Mouse (Mus musculus) G1E (cell line): Measurements from ENCODE around the gene Arid3c. TPM values are rescaled to one million over a fixed set of nuclear protein-coding genes. Genes with fewer than 3 reads are reported as not detected.
"Not testable (repeated sequence)": the region's sequence is repeated elsewhere in the genome, so short reads cannot be mapped to it uniquely, and the experiment has no call there.

Source experiments
- ATAC-seq: 2 replicates; pipeline ENCODE4 v1.8.0; 2016; ENCODE audit warnings: mild to moderate bottlenecking; ENCODE audit not compliant: insufficient number of reproducible peaks, poor library complexity, low FRiP score, severe bottlenecking; ENCODE audit errors: extremely low read depth
- DNase-seq: peaks from one replicate; pipeline ENCODE4 v3.0.0; 2012; ENCODE audit warnings: low spot score
- H3K27me3 ChIP-seq: 2 replicates; pipeline ENCODE4 v1.6.1; 2012; ENCODE audit warnings: mild to moderate bottlenecking, low read length, inconsistent platforms; ENCODE audit not compliant: insufficient read depth
- H3K36me3 ChIP-seq: replicated peaks from 2 replicates; pipeline ENCODE3; 2012; ENCODE audit warnings: mild to moderate bottlenecking, inconsistent platforms
- H3K4me1 ChIP-seq: 2 replicates; pipeline ENCODE4 v1.6.1; 2012; ENCODE audit warnings: low read depth, low read length, inconsistent platforms, mixed read lengths; ENCODE audit not compliant: insufficient read depth
- H3K4me3 ChIP-seq: 2 replicates; pipeline ENCODE4 v1.5.1; 2012; ENCODE audit warnings: low read depth, mild to moderate bottlenecking, inconsistent platforms, low read length, moderate library complexity, mixed read lengths
- H3K9me3 ChIP-seq: replicated peaks from 2 replicates; pipeline ENCODE4 v1.6.1; 2012; ENCODE audit warnings: inconsistent platforms
- polyA plus RNA-seq: library from polyadenylated mRNA; stranded (reverse); fragments of >175 nt; gene quantifications from 2 replicates; pipeline ENCODE4 v1.2.3, GENCODE M21; 2012
- total RNA-seq, 2 experiments: library from RNA; stranded (forward) in 1 of 2; stranded (reverse) in 1 of 2; fragments of 200-1000 nt in 1 of 2; fragments of >200 nt in 1 of 2; fragmentation: Nextera tagmentation in 1 of 2; gene quantifications; 2 replicates each; pipeline ENCODE4 v1.2.3; 2014 to 2017

Gene Arid3c
- total and polyA plus RNA-seq, 3 experiments = not detected

GRCm38 (mm10) chr4:41695800-41696199, 35.1 kb downstream of the Arid3c start:
- H3K36me3 ChIP-seq, DNase-seq, H3K4me1 ChIP-seq, H3K9me3 ChIP-seq, H3K27me3 ChIP-seq, ATAC-seq, H3K4me3 ChIP-seq: not testable (repeated sequence)

GRCm38 (mm10) chr4:41693511-41693910, 37.4 kb downstream of the Arid3c start:
- ATAC-seq, H3K27me3 ChIP-seq, H3K36me3 ChIP-seq, H3K4me3 ChIP-seq, DNase-seq, H3K4me1 ChIP-seq, H3K9me3 ChIP-seq: not testable (repeated sequence)

DNA sequence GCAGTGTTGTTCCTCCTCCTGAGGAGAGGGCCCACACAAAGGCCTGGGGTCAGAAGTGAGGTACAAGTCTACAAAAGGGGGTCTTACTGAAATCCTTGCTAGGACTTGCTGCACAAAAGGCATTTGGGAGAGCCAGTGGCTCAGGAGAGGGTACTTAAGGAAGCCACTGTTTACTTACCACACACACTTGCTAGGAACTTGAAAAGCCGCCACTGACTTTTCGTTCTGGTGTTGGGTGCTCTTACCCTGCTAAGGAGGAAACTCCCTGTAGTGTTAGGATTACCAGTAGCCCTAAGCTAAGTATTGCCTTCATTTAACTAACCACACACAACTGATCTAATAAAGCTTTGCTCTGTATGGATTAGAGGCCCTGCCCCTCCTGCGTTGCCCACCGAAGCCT, 40.9 kb downstream of the Arid3c start:
- not testable (repeated sequence) for H3K4me3 ChIP-seq, H3K4me1 ChIP-seq, H3K27me3 ChIP-seq, H3K36me3 ChIP-seq, H3K9me3 ChIP-seq, ATAC-seq, DNase-seq

GRCm38 (mm10) chr4:41688562-41688961, 42.4 kb downstream of the Arid3c start:
- H3K36me3 ChIP-seq, H3K27me3 ChIP-seq, H3K4me3 ChIP-seq, DNase-seq, H3K9me3 ChIP-seq, H3K4me1 ChIP-seq, ATAC-seq: not testable (repeated sequence)

DNA sequence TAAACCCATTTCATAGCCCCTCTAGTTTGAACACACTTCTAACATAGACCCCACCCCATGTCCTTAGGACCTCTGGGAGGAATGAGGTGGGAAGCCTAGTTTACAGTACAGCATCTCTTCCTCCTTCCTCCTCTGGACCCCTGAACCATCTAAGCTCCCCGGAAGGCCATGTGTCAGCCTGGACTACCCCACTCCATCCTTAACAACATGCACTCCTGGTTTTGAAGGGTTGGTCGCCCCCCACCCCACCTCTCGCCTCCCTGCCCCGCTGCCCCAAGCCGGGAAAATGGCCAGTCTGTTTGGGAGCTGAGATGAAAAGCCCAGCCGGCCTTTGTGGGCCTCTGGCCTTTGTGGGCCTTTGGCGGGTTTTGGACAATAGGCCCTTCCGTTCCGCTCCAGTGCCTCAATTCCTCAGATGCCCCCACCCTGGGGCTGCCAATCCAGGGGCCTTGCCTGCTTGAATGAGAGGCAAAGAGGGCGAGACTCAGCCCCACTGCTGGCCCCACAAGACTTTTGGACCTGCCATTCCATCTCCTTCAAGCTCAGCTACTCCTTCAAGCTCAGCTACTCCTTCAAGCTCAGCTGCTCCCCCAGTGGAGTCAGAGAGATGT, 45.0 kb downstream of the Arid3c start:
- not testable (repeated sequence) for ATAC-seq, H3K4me1 ChIP-seq, H3K4me3 ChIP-seq, H3K36me3 ChIP-seq, H3K9me3 ChIP-seq, DNase-seq, H3K27me3 ChIP-seq

DNA sequence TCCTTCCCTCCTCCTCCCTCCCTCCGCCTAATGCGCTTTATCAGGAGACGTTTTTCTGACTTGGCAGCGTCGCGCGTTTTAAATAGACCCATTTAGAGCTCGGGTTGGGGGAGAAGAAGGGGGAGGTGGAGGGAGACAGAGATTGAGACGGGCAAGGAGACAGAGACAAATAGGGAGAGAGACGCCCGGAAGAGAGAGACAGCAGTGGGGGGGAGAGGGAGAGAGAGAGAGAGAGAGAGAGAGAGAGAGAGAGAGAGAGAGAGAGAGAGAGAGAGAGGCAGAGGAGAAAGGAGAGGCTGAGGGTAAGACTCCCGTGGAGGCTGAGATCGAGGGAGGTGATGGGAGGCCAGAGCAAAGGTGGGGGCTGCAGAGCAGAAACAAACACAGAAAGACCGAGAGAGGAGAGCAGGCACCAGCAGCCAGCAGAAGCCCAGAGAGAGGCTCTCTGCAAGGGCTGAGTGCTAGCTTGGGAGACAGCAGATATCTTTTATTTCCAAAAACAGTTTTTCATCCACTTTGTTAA, 46.0 kb downstream of the Arid3c start:
- not testable (repeated sequence) for H3K27me3 ChIP-seq, DNase-seq, H3K4me1 ChIP-seq, H3K9me3 ChIP-seq, H3K36me3 ChIP-seq, ATAC-seq, H3K4me3 ChIP-seq

DNA sequence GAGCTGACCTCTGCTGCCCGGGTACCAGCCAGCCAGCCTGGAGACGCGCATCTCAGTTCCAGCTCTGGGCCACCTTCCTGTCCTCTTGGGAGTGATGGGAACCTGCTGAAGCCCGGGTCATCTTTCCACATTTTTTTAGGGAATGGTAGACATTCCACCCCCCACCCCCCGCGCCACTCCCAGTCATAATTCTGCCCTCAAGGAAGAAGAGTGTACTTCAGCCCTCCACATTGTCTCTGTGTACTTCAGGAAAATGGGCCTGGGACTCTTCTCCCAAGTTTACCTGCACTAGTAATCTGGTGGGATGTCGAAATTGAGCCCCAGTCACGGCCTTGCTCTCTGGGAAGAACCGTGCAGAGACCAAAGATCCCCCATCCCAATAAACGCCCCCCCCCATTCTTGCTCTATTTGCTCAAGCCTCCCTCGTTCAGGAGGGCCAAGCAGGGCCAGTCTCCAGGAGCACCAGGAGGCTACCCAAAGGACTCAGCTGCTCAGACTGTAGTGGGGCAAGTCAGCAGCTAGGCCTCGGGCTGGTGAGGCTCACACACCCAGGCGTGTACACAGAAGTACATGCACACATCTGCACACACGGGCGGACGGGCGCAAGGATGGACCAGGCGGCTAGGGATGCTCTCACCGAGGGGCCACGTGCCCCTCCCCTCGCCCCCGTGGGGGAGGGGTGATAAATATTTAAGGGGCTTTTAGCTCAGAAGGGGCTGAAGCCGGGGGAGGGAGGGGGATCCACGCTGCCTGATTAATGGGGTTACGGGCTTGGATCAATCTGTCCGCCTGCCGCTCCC, 46.6 kb downstream of the Arid3c start:
- not testable (repeated sequence) for H3K4me3 ChIP-seq, DNase-seq, H3K27me3 ChIP-seq, H3K4me1 ChIP-seq, H3K9me3 ChIP-seq, ATAC-seq, H3K36me3 ChIP-seq

GRCm38 (mm10) chr4:41683303-41683702, 47.6 kb downstream of the Arid3c start:
- not testable (repeated sequence) for H3K27me3 ChIP-seq

More at GRCm38 (mm10) chr4:41683303-41683702, 47.6 kb downstream of the Arid3c start:
- H3K4me3 ChIP-seq, ATAC-seq, H3K9me3 ChIP-seq, H3K4me1 ChIP-seq, DNase-seq, H3K36me3 ChIP-seq: not testable (repeated sequence)
